Mouse (Mus musculus): ENCODE data around the gene Gucy2e. TPM values are rescaled to one million over a fixed set of nuclear protein-coding genes. Genes with fewer than 3 reads are reported as not detected.

Gucy2e gene
- polyA plus RNA-seq, 1 experiment from 2014 or later: not detected

GRCm38 (mm10) chr11:69171626-69172025 lies 65.2 kb downstream of the Gucy2e start:
- H3K4me3 ChIP-seq (ENCODE audit: inconsistent target): no peak overlapping the region
- 35% methylated on average over 7 of the region's 7 CpGs for WGBS (ENCODE audit: missing documents)
- H3K27ac ChIP-seq: no peak overlapping the region

GRCm38 (mm10) chr11:69169313-69169712 lies 67.5 kb downstream of the Gucy2e start:
- H3K79me2 ChIP-seq (ENCODE audit: inconsistent target): no peaks in the 10 kb centered on the region
- no peak overlapping the region for H3K4me3 ChIP-seq (ENCODE audit: inconsistent target)
- 89% methylated on average over 12 of the region's 12 CpGs for WGBS (ENCODE audit: missing documents)
- no peaks in the 10 kb centered on the region for H3K36me3 ChIP-seq (ENCODE audit: inconsistent target)
- H3K27ac ChIP-seq: no peak overlapping the region

More at GRCm38 (mm10) chr11:69171626-69172025, 65.2 kb downstream of the Gucy2e start:
- no peaks in the 10 kb centered on the region for H3K79me2 ChIP-seq (ENCODE audit: inconsistent target)
- no peaks in the 10 kb centered on the region for H3K36me3 ChIP-seq (ENCODE audit: inconsistent target)

Other genes with a start within 250 kb of the Gucy2e start
- 2.4 to 12.1 TPM (median 5.6 TPM) in 3 replicates for gene Pfas, start 228.6 kb downstream of the Gucy2e start, polyA plus RNA-seq (2018)
- gene Ctc1, start 221.1 kb downstream of the Gucy2e start, polyA plus RNA-seq (2018): 17.1 to 28.9 TPM (median 20.6 TPM) in 3 replicates
- 4.2 to 8.5 TPM (median 7.3 TPM) in 3 replicates for gene Aurkb, start 191.4 kb downstream of the Gucy2e start, polyA plus RNA-seq (2018)
- gene Borcs6, start 177.3 kb downstream of the Gucy2e start, polyA plus RNA-seq (2018): 11.7 to 37.1 TPM (median 15.6 TPM) in 3 replicates
- 4.1 to 7.3 TPM (median 4.2 TPM) in 3 replicates for gene Tmem107, start 166.2 kb downstream of the Gucy2e start, polyA plus RNA-seq (2018)
- 23.6 to 47.7 TPM (median 36.7 TPM) in 3 replicates for gene Vamp2, start 148.5 kb downstream of the Gucy2e start, polyA plus RNA-seq (2018)
- gene Per1, start 141.8 kb downstream of the Gucy2e start, polyA plus RNA-seq (2018): 8.8 to 17.5 TPM (median 11.6 TPM) in 3 replicates
- gene Hes7, start 116.6 kb downstream of the Gucy2e start, polyA plus RNA-seq (2018): not detected in 3 replicates
- 0.14 to 0.29 TPM in 2 of 3 replicates, not detected in the other for gene 9130213A22Rik, start 114.4 kb downstream of the Gucy2e start, polyA plus RNA-seq (2018)
- gene Aloxe3, start 111.1 kb downstream of the Gucy2e start, polyA plus RNA-seq (2018): 0.19 TPM in 1 of 3 replicates, not detected in the others
- gene Alox12b, start 80.0 kb downstream of the Gucy2e start, polyA plus RNA-seq (2018): not detected in 3 replicates
- gene Alox8, start 39.2 kb downstream of the Gucy2e start, polyA plus RNA-seq (2018): not detected in 3 replicates
- 3.6 to 6.7 TPM (median 5.4 TPM) in 3 replicates for gene Cntrob, start 86.7 kb upstream of the Gucy2e start, polyA plus RNA-seq (2018)
- gene Trappc1, start 86.9 kb upstream of the Gucy2e start, polyA plus RNA-seq (2018): 103 to 111 TPM (median 110 TPM) in 3 replicates
- 0.11 to 0.33 TPM (median 0.23 TPM) in 3 replicates for gene Kcnab3, start 89.2 kb upstream of the Gucy2e start, polyA plus RNA-seq (2018)
- 3.3 to 4.4 TPM (median 3.6 TPM) in 3 replicates for gene Rnf227, start 103.4 kb upstream of the Gucy2e start, polyA plus RNA-seq (2018)
- gene Chd3, start 132.4 kb upstream of the Gucy2e start, polyA plus RNA-seq (2018): 43.6 to 105 TPM (median 82.3 TPM) in 3 replicates
- 60.0 to 104 TPM (median 95.8 TPM) in 3 replicates for gene Naa38, start 158.5 kb upstream of the Gucy2e start, polyA plus RNA-seq (2018)
- gene Cyb5d1, start 158.6 kb upstream of the Gucy2e start, polyA plus RNA-seq (2018): 25.0 to 35.1 TPM (median 31.3 TPM) in 3 replicates
- gene Tmem88, start 161.2 kb upstream of the Gucy2e start, polyA plus RNA-seq (2018): 0.09 TPM in 1 of 3 replicates, not detected in the others
- 4.5 to 15.0 TPM (median 11.0 TPM) in 3 replicates for gene Kdm6b, start 176.6 kb upstream of the Gucy2e start, polyA plus RNA-seq (2018)

All from macrophage (primary cell).